In genomic region chr2:4864008-4864816, GRCm38 (mm10) we compare ENCODE assay signal across 7 mouse cellular contexts. TPM values are rescaled to one million over a fixed set of nuclear protein-coding genes. Genes with fewer than 3 reads are reported as not detected.
DNase-seq lines count a peak whose midpoint lies in the region; ATAC-seq lines count a peak whose summit lies in the region.

No protein-coding gene starts in this region.

- H3K27ac ChIP-seq in midbrain, embryonic 13.5 days = no peak overlapping the region

- H3K4me2 ChIP-seq in midbrain, embryonic 13.5 days (replicated peaks) = no peak overlapping the region

- H3K27me3 ChIP-seq in midbrain, embryonic 13.5 days = no peaks in the 10 kb centered on the region

- intact Hi-C loops in left cerebral cortex, postnatal 36 days (cut with DNase I) = loop anchor here (2.0 to 5.0 kb wide), 2 partner anchors 212 to 365 kb away; partner anchors contain the start of gene Prpf18

- no peak overlapping the region for H3K4me3 ChIP-seq in midbrain, embryonic 13.5 days (replicated peaks)

- H3K9me3 ChIP-seq in midbrain, embryonic 13.5 days = no peaks in the 10 kb centered on the region

- ATAC-seq in inflammation-experienced regulatory T-cells, adult 6 months = peak; percentile 52
- ATAC-seq in midbrain, embryonic 13.5 days = peak; percentile 90

- no peaks in the 10 kb centered on the region for H3K36me3 ChIP-seq in midbrain, embryonic 13.5 days

- no peak overlapping the region for H3K9ac ChIP-seq in midbrain, embryonic 13.5 days (replicated peaks)

- 41% methylated on average over 7 of the region's 7 CpGs for WGBS in midbrain, embryonic 13.5 days

- H3K4me1 ChIP-seq in midbrain, embryonic 13.5 days (replicated peaks) = peaks cover 4% of the 10 kb centered on the region; the same call in 1 of the 2 replicates

- peak; percentile 31 for DNase-seq in WW6 (ENCODE audit: low read depth, low spot score)
- DNase-seq in cerebellum, adult 9-10 months = peak; percentile 68
- DNase-seq in forelimb bud, embryonic 11.5 days (ENCODE audit: low read depth, low spot score) = peak; percentile 80
- DNase-seq in left cerebral cortex, postnatal 36 days (ENCODE audit: low spot score in 2 of 2) = peak; percentile 46 to 77
- DNase-seq in skeletal muscle tissue, adult 2 months (ENCODE audit: low read depth, low spot score) = peak; percentile 20

RNA-seq across cellular contexts. Expression of gene Sephs1, which starts 17.2 kb away (rescaled TPM):
- 10 to 100 TPM; 21.2 to 42.3 (median 23.3) TPM for polyA plus RNA-seq in inflammation-experienced regulatory T-cells, adult 6 months (2017; shearing (Covaris generic))
- 10 to 100 TPM; 22.3 to 23.9 TPM for total RNA-seq in left cerebral cortex, postnatal 36 days (2021)
- 77.8 and 78.4 TPM in 2 replicates for polyA plus RNA-seq in midbrain, embryonic 13.5 days (2015; fragmentation: Nextera tagmentation; extraction: Ambion mirVana)

RNA-seq across cellular contexts. Expression of gene Phyh, which starts 54.6 kb away (rescaled TPM):
- polyA plus RNA-seq in inflammation-experienced regulatory T-cells, adult 6 months (2017; shearing (Covaris generic)) = 100 to 1,000 TPM in 1 of 3 experiments, 10 to 100 TPM in 2; 86.3 to 122 (median 97.5) TPM
- 100 to 1,000 TPM in 1 of 2 experiments, 10 to 100 TPM in 1; 90.4 to 104 TPM for total RNA-seq in left cerebral cortex, postnatal 36 days (2021)
- 47.4 and 51.2 TPM in 2 replicates for polyA plus RNA-seq in midbrain, embryonic 13.5 days (2015; fragmentation: Nextera tagmentation; extraction: Ambion mirVana)

Comparison
In these comparisons a context has a peak if more than half of its experiments do, and no peak if none do; other contexts are left out.
1. DNase-seq: peak in every context shown above with its lines; median percentile 80 in forelimb bud, embryonic 11.5 days; 68 in cerebellum, adult 9-10 months; 62 in left cerebral cortex, postnatal 36 days; 31 in WW6; 20 in skeletal muscle tissue, adult 2 months.